Mouse (Mus musculus): ENCODE measurements around the gene Wdr60.
"Not testable (repeated sequence)": the region's sequence is repeated elsewhere in the genome, so short reads cannot be mapped to it uniquely, and the experiment has no call there.

The Wdr60 gene

GRCm38 (mm10) chr12:116262555-116263341 lies at the start of gene Wdr60:
TSS of gene Wdr60 (minus strand) at chr12:116263022.
- peak; percentile 79 for DNase-seq (ENCODE audit: low read depth)

- no peak for DNase-seq (ENCODE audit: low read depth)
Measured at GRCm38 (mm10) chr12:116308612-116309011, 45.8 kb upstream of the Wdr60 start.

- no peak for DNase-seq (ENCODE audit: low read depth)
Measured at GRCm38 (mm10) chr12:116307870-116308269, 45.0 kb upstream of the Wdr60 start.

- no peak for DNase-seq (ENCODE audit: low read depth)
Measured at GRCm38 (mm10) chr12:116306042-116306441, 43.2 kb upstream of the Wdr60 start.

- DNase-seq (ENCODE audit: low read depth) = no peak
Measured at GRCm38 (mm10) chr12:116302181-116302580, 39.4 kb upstream of the Wdr60 start.

GRCm38 (mm10) chr12:116299906-116300305 lies 37.1 kb upstream of the Wdr60 start:
- no peak for DNase-seq (ENCODE audit: low read depth)

- DNase-seq (ENCODE audit: low read depth) = peak; percentile 26
Measured at GRCm38 (mm10) chr12:116293599-116294292, 30.9 kb upstream of the Wdr60 start.

GRCm38 (mm10) chr12:116293185-116293584 lies 30.4 kb upstream of the Wdr60 start:
- no peak for DNase-seq (ENCODE audit: low read depth)

- DNase-seq (ENCODE audit: low read depth) = peak; percentile 73
Measured at GRCm38 (mm10) chr12:116283511-116283910, 20.7 kb upstream of the Wdr60 start.

GRCm38 (mm10) chr12:116282856-116283255 lies 20.0 kb upstream of the Wdr60 start:
- DNase-seq (ENCODE audit: low read depth) = peak; percentile 77

- DNase-seq (ENCODE audit: low read depth) = peak; percentile 60
Measured at GRCm38 (mm10) chr12:116281427-116282281, 18.8 kb upstream of the Wdr60 start.

GRCm38 (mm10) chr12:116280653-116281364 lies 18.0 kb upstream of the Wdr60 start, which contains the start of gene Esyt2:
TSS of gene Esyt2 (plus strand) at chr12:116281196.
- peak; percentile 99 for DNase-seq (ENCODE audit: low read depth)

- no peak for DNase-seq (ENCODE audit: low read depth)
Measured at GRCm38 (mm10) chr12:116280149-116280652, 17.4 kb upstream of the Wdr60 start.

GRCm38 (mm10) chr12:116279181-116279580 lies 16.4 kb upstream of the Wdr60 start:
- no peak for DNase-seq (ENCODE audit: low read depth)

GRCm38 (mm10) chr12:116278541-116278940 lies 15.7 kb upstream of the Wdr60 start:
- no peak for DNase-seq (ENCODE audit: low read depth)

- DNase-seq (ENCODE audit: low read depth) = no peak
Measured at GRCm38 (mm10) chr12:116276961-116277360, 14.1 kb upstream of the Wdr60 start.

- DNase-seq (ENCODE audit: low read depth) = no peak
Measured at GRCm38 (mm10) chr12:116275631-116276030, 12.8 kb upstream of the Wdr60 start.

GRCm38 (mm10) chr12:116275086-116275485 lies 12.3 kb upstream of the Wdr60 start, which contains the start of gene Gm11027:
TSS of gene Gm11027 (plus strand) at chr12:116275386.
- not testable (repeated sequence) for DNase-seq (ENCODE audit: low read depth)

GRCm38 (mm10) chr12:116273733-116274132 lies 10.9 kb upstream of the Wdr60 start:
- no peak for DNase-seq (ENCODE audit: low read depth)

- no peak for DNase-seq (ENCODE audit: low read depth)
Measured at GRCm38 (mm10) chr12:116271071-116271470, 8.2 kb upstream of the Wdr60 start.

GRCm38 (mm10) chr12:116270538-116270937 lies 7.7 kb upstream of the Wdr60 start:
- DNase-seq (ENCODE audit: low read depth) = no peak
